Mouse (Mus musculus): Measurements from ENCODE around the gene C2cd4c.

The C2cd4c gene

DNA sequence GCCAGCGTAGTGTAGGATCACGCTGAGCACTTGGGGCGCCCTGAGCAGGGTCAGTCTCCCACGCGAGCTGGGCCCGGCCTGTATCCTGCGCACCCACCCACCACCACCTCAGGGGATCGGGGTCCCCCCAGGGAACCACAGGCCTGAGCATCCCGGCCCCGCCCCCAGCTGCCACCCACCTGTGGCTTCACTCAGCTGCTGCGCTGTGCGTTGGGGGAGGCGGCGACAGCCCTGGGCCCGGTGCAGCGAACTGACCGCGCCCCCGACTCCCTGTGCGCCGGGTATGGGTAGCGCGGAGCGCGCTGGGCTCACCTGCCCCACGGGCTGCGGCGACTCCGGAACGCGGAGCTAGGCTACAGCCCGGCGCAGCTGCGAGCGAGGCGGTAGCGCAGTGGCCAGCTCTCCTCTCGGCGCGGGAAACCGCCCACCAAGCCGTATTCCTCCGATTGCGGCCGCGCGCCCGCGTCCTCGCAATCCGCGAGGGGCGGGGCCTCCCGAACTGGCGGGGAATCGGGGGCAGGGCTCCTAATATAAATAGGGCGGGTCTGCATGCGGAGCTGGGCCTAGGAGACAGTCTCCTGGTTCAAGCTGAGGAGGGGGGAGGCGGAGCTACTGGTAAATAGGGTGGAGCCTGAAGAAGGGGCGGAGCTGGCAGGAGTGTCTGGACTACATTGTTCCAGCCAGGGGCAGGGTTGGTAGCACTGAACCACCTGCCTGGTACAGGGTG, at the start of gene C2cd4c:
TSS of gene C2cd4c (minus strand) at position 448 of the 727 bp plus-strand sequence.
- peak; percentile 86 to 89 for DNase-seq

DNA sequence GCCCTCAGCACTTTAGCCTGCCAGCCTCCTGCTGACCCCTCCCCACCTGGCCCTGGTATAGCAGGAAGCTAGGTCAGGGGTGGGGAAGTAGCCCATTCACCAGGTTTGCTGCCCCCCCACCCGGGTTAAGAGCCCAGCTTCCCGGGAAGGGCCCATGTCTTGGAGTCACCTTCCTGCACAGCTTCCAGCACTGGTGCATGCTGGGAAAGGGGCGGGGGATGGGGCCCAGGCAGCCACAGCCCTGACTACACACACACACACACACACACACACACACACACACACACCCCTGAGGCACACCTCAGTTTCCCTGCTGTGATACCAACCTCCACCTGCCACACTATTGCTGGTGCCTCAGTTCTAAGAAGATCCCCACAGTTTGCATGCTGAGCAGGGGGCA, 48.0 kb upstream of the C2cd4c start:
- peak in 1 of 2 experiments; percentile 22 for DNase-seq

GRCm38 (mm10) chr10:79660298-79660697, 46.5 kb upstream of the C2cd4c start:
- DNase-seq = peak in 1 of 2 experiments; percentile 58

- DNase-seq = peak in 1 of 2 experiments; percentile 35
Observed at GRCm38 (mm10) chr10:79658829-79659228, 45.0 kb upstream of the C2cd4c start.

- DNase-seq = peak in 1 of 2 experiments; percentile 33
Observed at GRCm38 (mm10) chr10:79654946-79655395, 41.1 kb upstream of the C2cd4c start.

- no peak for DNase-seq
Observed at GRCm38 (mm10) chr10:79652789-79653188, 39.0 kb upstream of the C2cd4c start.

DNA sequence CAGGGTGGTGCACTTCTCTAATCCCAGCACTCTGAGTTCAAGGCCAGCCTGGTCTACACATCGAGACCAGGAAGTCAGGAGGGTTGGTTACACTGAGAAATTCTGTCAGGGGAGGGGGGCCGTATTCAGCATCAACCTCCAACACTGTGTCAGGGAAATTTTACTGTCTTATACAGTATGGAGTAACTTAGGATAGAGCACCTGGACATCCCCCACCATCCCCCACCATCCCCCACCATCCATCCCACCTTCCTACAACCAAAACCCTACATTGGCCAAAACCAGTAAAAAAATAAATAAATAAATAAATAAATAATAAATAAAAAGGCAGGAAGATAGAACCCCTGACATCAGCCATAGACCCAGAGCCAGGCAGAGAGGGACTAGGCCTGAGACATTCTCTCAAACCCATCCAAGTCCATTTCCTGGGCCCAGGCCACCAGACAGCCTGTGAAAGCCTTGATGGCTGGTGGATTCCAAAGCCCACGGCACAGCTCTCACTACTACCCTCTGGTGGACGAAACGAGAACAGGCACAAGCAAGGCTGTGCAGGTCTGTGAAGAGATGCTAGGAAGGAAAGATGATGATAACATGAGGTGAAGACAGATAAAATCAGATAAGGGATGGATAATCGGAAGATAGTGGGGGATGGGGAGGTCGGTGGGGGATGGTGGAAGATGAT, 35.4 kb upstream of the C2cd4c start:
- DNase-seq = peak; percentile 94 to 97

DNA sequence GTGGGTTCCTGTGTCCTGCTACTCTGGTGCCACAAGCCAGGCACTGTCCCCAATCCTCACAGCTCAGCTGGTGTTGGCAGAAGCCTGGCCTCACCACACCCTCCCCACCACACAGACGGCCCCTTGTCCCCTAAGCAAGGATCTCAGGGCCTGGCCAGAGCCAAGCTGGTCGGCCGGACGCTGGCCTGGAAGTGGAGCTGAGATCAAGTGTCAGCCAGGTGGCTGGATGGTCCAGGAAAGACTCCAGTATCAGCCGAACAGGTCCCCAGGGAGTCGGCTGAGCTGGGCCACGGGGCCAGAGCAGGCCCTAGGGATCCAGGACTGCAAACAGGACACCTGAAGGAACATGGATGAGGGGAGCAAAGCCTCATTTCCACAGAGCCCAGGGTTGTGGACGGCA, 31.9 kb upstream of the C2cd4c start, which contains the start of gene Odf3l2:
TSS of gene Odf3l2 (minus strand) at position 28 of the 400 bp plus-strand sequence.
- peak in 1 of 2 experiments; percentile 18 for DNase-seq

DNA sequence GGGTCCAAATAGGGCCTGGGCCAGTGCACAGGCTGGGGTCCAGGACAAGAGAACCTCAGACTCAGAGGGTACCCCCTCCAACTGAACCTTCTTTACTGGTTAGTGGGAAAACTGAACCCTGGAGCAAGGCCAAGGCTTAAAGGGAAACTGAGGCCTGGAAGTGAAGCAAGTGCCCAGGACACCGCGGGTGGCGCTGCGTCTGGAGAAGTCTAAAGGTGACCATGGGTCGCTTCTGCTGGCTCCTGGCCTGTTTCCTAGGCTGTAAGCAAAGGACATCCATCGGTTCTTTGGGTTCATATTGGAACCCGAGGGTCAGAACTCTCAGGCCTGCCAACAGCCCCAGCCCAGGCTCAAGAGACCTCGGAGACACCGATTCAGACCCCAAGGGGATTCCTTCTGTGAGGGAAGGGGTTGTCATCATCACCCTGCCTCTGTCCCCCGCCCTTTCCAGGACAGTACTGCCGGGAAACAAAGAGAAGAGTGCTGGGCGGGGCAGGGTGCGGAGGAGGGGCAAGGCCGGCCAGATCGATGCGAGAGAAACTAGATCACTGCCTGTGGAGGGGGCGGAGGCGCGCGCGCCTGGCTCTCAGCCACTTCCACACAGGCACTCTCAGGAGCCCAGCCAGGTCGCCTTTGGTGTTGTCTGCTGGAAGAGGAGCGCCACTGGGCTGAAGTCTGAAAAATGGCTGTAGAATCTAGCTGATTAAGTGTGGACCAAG, 24.8 kb upstream of the C2cd4c start:
- peak; percentile 84 to 92 for DNase-seq

GRCm38 (mm10) chr10:79637128-79638110, 23.6 kb upstream of the C2cd4c start, which contains the start of gene Shc2:
TSS of gene Shc2 (minus strand) at chr10:79637918.
- DNase-seq = peak; percentile 96 to 98

DNA sequence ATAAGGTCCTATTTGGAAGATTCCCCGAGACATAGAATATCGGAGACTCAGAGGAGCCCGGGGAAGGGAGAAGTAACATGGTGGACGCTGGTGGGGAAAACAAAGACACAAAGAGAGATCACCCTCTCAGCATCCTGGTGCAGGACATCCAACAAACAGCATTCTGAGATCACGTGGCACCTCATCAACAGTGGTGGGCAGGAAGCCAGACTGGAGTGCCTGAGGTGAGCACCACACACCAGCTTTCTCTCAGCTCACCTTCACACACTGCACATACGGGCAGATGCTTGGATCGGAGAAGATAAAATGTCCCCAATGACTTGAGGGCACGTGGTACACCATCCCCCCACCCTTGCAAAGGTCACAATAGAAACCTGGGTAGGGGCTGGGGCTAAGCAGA, 22.5 kb upstream of the C2cd4c start:
- peak; percentile 63 to 64 for DNase-seq

DNA sequence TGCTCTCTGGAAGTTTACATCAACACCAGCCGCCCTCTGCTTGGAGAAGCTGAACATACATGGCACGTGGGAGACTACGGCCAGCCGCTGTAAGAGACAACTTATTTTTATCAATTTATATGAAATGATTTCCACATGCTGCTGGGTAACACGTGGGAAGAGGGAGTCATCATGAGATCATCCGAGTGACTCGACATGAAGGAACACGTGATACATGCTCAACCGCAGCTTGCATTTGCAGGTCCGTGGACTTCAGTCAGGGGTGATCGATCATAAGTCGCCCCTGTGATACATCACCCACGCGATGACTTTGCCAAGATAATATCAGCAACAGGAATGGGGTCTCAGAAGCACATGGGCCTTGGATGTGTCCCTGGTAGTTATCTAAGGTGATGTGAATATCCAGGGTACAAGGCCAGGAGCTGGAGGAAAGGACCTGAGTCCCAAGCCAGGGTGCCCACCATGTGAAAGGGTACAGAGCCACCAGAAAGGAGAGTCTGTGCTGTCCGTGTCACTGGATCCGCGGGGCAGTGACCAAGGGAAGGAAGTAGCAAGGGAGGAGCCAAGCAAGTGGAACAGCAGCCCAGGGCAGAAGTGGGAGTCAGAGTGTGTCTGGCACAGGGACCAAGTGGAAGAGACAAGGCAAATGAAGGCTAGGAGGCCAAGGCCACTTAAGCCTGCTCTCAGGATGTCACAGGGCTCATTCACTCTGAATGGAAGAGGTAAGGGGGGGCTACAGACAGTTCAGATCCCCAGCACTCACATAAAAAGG, 19.4 kb upstream of the C2cd4c start:
- DNase-seq = no peak

GRCm38 (mm10) chr10:79631432-79631831, 17.6 kb upstream of the C2cd4c start:
- peak; percentile 90 to 93 for DNase-seq

DNA sequence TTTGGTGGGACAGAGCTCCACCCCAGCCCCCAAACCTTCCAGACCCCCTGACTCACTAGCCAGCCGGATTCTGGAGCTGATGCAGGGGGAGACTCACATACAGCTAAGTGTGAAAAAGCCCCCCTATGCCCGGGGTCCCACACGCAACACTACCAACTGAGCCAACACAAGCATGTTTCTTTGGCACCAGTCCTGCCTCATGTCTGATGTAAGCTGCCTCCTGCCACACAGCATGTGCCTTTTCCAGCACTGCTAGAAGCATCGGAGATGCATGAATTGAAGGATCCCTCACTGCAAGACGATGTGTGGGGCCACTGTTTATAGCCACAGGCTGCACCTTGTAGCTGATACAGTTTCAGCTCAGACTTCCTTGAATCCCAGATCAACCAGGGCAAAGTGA, 14.6 kb upstream of the C2cd4c start:
- DNase-seq = peak; percentile 70 to 75

- peak in 1 of 2 experiments; percentile 51 for DNase-seq
Observed at GRCm38 (mm10) chr10:79626156-79626555, 12.3 kb upstream of the C2cd4c start.

DNA sequence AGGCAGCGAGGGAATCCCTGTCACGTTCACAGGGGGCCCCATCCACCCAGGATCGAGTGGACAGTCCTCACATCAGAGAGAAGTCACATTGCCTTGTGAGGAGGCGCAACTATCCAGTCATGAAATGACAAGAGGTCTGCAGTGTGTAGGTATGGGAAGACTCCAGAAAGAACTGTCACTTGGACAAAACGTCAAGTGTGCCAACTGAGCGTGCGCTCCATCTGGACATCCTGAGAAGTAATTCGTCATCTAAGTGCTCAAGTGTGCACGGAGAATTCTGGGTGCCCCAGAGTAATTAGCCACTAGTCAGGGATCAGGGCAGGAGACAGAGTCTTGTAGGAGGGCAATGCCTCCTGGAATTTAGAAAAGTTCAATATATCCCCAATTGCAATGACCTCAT, 11.6 kb upstream of the C2cd4c start:
- peak; percentile 70 to 78 for DNase-seq

DNA sequence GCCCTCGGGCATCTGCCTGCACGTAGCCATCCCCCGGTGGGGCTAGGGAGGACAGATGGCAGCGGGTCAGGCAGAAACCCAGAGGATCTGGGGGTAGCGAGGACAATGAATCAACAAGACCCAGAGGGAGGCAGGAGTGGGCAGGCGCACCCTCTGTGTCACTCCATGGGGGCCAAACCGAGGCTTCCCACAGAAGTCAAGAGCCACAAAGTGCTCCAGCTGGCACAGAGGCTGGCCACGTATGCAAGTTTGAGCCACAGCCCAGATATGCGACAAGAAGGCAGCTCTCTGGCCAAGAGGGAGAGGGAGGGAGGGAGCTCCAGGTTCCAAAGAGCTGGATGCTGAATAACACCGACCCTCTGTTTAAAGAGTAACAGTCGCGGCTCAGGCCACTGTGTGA, 10.1 kb upstream of the C2cd4c start:
- peak; percentile 71 to 77 for DNase-seq

DNA sequence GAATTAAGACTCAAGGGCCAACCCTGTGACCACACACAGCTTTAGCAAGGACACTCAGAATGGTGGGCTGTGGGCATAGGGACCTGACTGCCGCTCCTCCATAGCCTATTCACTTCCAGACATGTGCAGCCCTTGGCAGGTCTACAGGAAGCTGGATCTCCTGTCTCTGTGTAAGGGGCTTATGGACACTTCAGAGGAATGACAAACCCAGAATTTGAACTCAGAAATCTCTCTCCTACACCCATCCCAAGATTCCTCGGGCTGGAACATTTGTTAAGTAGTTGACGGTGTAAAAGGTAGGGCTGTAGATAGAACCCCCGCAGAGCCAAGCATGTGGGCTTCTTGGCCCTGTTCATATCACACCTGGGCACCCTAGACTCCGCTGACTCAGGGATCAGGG, 2.6 kb upstream of the C2cd4c start:
- peak; percentile 58 to 62 for DNase-seq

GRCm38 (mm10) chr10:79615860-79616259, 2.0 kb upstream of the C2cd4c start:
- DNase-seq = peak; percentile 92 to 97

GRCm38 (mm10) chr10:79614305-79614643, 449 bp upstream of the C2cd4c start:
- DNase-seq = no peak
